Mouse (Mus musculus): ENCODE results near the gene Rbm14.

Gene Rbm14

GRCm38 (mm10) chr19:4811063-4811908, at the start of gene Rbm14, which contains the start of gene Gm21992:
Gene Rbm14 (minus strand): TSS chr19:4811634.
Gene Gm21992 (minus strand): TSS chr19:4811612.
- DNase-seq (ENCODE audit: low spot score): peak; percentile 98

- DNase-seq (ENCODE audit: low spot score): no peak
Observed at GRCm38 (mm10) chr19:4859081-4859480, 47.6 kb upstream of the Rbm14 start.

- DNase-seq (ENCODE audit: low spot score): no peak
Observed at GRCm38 (mm10) chr19:4855951-4856350, 44.5 kb upstream of the Rbm14 start.

GRCm38 (mm10) chr19:4855470-4855820, 44.0 kb upstream of the Rbm14 start:
- DNase-seq (ENCODE audit: low spot score): no peak

GRCm38 (mm10) chr19:4854552-4855469, 43.4 kb upstream of the Rbm14 start, which contains the start of gene Ctsf:
Gene Ctsf (plus strand): TSS chr19:4855130.
- peak; percentile 85 for DNase-seq (ENCODE audit: low spot score)

GRCm38 (mm10) chr19:4850281-4850680, 38.8 kb upstream of the Rbm14 start:
- DNase-seq (ENCODE audit: low spot score): no peak

GRCm38 (mm10) chr19:4849800-4850199, 38.4 kb upstream of the Rbm14 start:
- no peak for DNase-seq (ENCODE audit: low spot score)

GRCm38 (mm10) chr19:4847490-4847889, 36.1 kb upstream of the Rbm14 start:
- no peak for DNase-seq (ENCODE audit: low spot score)

GRCm38 (mm10) chr19:4845846-4846245, 34.4 kb upstream of the Rbm14 start:
- no peak for DNase-seq (ENCODE audit: low spot score)

GRCm38 (mm10) chr19:4842611-4843010, 31.2 kb upstream of the Rbm14 start:
- no peak for DNase-seq (ENCODE audit: low spot score)

- DNase-seq (ENCODE audit: low spot score): no peak
Observed at GRCm38 (mm10) chr19:4840848-4841247, 29.4 kb upstream of the Rbm14 start.

- DNase-seq (ENCODE audit: low spot score): peak; percentile 95
Observed at GRCm38 (mm10) chr19:4839149-4839548, 27.7 kb upstream of the Rbm14 start, which contains the start of the genes Ccs and Ccdc87. Gene Ccs (minus strand): TSS chr19:4839332. Gene Ccdc87 (plus strand): TSS chr19:4839366.

- no peak for DNase-seq (ENCODE audit: low spot score)
Observed at GRCm38 (mm10) chr19:4838526-4839140, 27.2 kb upstream of the Rbm14 start.

- no peak for DNase-seq (ENCODE audit: low spot score)
Observed at GRCm38 (mm10) chr19:4837049-4837448, 25.6 kb upstream of the Rbm14 start.

GRCm38 (mm10) chr19:4836096-4836495, 24.7 kb upstream of the Rbm14 start:
- no peak for DNase-seq (ENCODE audit: low spot score)

GRCm38 (mm10) chr19:4833977-4834376, 22.5 kb upstream of the Rbm14 start:
- no peak for DNase-seq (ENCODE audit: low spot score)

- no peak for DNase-seq (ENCODE audit: low spot score)
Observed at GRCm38 (mm10) chr19:4829156-4829555, 17.7 kb upstream of the Rbm14 start.

- DNase-seq (ENCODE audit: low spot score): no peak
Observed at GRCm38 (mm10) chr19:4828444-4829114, 17.1 kb upstream of the Rbm14 start.

- peak; percentile 44 for DNase-seq (ENCODE audit: low spot score)
Observed at GRCm38 (mm10) chr19:4820678-4821303, 9.4 kb upstream of the Rbm14 start.

GRCm38 (mm10) chr19:4817182-4817835, 5.9 kb upstream of the Rbm14 start:
- DNase-seq (ENCODE audit: low spot score): no peak

GRCm38 (mm10) chr19:4813015-4813414, 1.6 kb upstream of the Rbm14 start:
- no peak for DNase-seq (ENCODE audit: low spot score)

Measured in left cerebral cortex, adult 11 months (tissue).